Mouse (Mus musculus): ENCODE measurements around the gene Kat6b.

Gene Kat6b

GRCm38 (mm10) chr14:21592985-21593750 is 111.9 kb downstream of the Kat6b start:
- DNase-seq (ENCODE audit: low read depth, low spot score): no peak

DNA sequence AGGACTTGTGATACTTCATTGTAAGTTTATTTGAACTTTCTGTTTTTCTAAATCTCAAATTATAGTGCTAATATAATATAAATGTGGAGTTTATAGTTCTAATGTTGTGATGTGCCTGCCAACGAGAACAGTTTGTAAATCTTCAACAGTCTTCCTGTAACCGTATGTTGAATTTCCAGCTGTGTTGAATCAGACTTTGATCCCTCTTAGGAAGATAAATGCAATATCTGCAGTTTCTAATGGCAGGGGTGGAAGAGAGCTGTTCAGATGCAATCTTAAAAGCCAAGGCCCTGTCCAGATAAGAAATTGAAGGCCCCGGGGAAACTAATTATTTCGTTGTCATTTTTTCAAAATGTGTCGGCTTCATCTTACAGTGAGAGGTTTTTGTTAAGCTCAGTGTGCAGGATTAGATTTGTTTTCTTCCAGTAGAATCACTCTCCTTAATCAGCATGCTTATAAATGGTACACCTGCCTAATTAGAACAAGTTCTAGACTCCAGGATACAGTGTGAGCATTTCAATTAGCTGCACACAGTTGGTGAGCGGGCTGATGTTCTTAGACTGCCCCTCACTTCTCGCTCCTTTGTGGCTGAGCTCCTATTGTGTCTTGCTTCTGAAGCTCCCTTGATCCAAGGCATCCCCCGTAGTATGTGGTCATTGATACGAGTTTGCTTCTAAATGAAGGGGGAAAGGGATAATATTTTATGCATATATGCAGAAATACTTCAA is 118.4 kb downstream of the Kat6b start:
- no peak for DNase-seq (ENCODE audit: low read depth, low spot score)

DNA sequence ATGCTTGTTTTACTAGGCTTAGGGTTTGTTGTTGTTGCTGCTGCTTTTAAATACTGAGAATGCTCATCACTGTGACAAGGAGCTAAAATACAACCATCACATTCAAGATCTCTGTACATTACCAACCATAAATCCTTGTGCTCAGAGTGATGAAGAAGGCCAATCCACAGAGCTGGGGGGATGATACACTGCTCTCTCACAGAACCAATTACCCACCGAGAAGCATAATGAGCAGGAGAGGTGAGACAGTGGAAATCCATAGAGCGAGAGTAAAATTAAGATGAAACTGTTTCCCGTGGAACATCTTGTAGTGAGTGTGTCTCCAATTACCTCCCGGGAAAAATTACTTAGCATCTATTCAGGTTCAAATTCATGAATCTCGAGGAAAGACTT is 118.9 kb downstream of the Kat6b start:
- no peak for DNase-seq (ENCODE audit: low read depth, low spot score)

GRCm38 (mm10) chr14:21600628-21601027 is 119.4 kb downstream of the Kat6b start:
- DNase-seq (ENCODE audit: low read depth, low spot score): no peak

- DNase-seq (ENCODE audit: low read depth, low spot score): no peak
These were observed 120.9 kb downstream of the Kat6b start for GRCm38 (mm10) chr14:21602166-21602565.

DNA sequence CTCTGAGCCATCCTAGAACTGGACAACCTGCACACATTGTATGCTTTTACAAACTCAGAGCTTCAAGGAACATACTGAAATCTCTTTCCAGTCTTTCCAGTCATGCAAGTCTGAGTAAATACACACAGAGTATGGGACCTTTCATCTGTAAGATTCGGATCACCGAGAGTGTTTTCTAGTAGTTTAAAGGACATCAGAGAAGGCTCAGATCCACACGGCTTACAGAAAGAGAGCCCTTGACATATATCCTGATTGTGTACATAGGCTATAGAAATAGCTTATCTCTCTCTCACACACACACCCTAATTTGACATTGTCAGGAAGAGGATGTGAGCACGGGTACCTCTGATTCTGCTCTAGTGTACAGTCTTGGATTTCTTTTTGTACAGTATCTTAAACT is 121.7 kb downstream of the Kat6b start:
- DNase-seq (ENCODE audit: low read depth, low spot score): no peak

- no peak for DNase-seq (ENCODE audit: low read depth, low spot score)
These were observed 126.5 kb downstream of the Kat6b start for GRCm38 (mm10) chr14:21607686-21608085.

DNA sequence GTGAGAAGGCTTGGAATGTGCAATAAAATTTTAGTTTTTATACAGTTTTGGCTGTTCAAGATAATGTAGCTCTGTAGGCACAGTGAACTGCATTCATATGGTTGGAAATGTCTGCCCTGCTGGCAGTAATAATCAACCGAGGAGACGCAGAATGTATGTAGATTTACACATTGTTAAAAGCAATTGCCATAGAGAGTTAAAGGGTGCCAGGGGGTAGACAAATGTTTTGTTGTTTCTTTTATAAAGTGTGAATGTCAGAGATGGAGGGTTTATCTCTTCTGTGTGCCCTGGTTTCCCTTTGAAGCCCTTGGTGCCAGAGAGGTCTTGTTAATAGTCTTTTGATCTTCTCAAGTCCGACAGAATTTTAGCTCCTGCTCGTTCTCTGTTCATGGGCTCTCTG is 127.7 kb downstream of the Kat6b start:
- no peak for DNase-seq (ENCODE audit: low read depth, low spot score)

- no peak for DNase-seq (ENCODE audit: low read depth, low spot score)
These were observed 129.0 kb downstream of the Kat6b start for GRCm38 (mm10) chr14:21610224-21610623.

GRCm38 (mm10) chr14:21613031-21613430 is 131.8 kb downstream of the Kat6b start:
- no peak for DNase-seq (ENCODE audit: low read depth, low spot score)

- DNase-seq (ENCODE audit: low read depth, low spot score): no peak
These were observed 132.9 kb downstream of the Kat6b start for GRCm38 (mm10) chr14:21614103-21614502.

GRCm38 (mm10) chr14:21615853-21616252 is 134.6 kb downstream of the Kat6b start:
- no peak for DNase-seq (ENCODE audit: low read depth, low spot score)

DNA sequence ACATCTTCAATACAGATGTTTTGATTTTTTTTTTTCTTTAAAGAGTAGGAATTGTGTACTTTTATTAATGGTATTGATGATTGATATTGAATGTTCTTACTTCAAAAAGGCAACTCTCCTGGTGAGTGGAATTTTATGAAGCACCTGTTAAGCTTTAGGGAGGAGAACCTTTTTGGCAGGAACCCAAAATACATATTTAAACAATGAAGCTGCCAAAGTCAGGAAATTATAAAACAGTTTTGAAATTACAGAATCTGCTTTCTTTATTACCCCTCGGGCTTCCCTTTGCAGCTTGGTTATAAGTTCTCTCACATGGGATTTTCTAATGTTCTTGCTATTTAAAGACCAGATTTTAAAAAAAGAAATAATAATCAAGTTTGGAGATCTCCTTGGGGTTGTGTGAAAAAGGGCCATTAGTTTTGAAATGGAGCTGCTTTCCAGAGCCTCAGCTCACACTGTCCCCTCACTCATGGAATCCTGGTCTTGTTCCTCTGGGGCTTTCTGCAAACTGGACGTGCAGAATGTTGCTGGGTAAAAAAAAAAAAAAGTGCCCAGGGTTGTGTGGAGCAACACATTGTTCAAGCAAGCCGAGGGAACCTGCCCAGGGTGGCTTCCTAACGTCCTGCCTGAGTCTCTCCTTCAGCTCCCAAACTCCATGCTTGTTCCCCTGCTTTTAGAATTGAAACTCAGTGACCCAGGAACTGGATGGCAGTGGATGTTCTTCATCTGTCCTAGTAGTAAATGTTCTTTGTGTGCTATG is 136.2 kb downstream of the Kat6b start:
- no peak for DNase-seq (ENCODE audit: low read depth, low spot score)

DNA sequence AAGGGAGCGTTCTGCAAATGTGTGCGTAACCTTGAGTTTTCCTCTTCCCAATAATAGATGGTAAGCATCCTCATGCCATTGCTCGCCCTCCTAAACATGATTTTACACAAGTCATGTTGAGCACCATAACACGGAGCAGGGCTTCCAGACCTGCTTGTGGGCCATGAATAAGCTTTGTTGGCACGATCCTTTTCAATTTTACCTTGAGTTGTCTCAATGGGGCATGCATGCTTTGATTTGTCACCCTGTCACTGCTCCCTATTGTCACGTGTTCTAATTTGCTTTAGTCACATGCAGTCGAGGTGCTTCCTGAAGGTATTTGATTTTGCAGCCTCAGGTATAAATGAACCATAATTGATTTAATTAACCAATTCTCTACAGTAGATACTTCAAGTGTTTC is 138.7 kb downstream of the Kat6b start:
- DNase-seq (ENCODE audit: low read depth, low spot score): no peak

- DNase-seq (ENCODE audit: low read depth, low spot score): no peak
These were observed 144.7 kb downstream of the Kat6b start for GRCm38 (mm10) chr14:21625946-21626345.

DNA sequence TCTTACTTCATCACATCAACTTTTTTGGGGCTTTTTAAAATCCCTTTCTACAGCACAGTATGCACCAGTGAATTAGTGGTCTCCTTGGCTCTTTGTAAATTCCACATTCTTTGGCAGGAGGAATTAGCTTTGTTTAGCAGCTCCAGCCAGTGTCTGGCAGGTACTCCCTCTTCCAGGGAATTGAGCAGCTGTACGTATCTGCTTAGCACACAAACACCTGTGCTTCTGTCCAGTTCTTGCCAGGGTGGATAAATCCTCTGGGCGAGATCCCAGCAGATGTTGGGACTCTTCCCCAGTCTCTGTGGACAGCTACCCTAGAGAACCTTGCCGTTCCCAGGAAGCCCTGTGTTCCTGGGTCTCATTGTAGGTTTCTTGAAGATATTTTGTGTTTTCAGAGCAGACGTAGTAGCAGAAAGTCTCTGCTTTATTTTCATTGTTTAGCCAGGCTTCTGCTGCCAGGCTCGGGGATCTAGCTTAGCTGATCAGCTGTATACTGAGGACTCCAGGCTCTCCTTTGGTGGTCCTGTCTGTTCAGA is 150.5 kb downstream of the Kat6b start:
- no peak for DNase-seq (ENCODE audit: low read depth, low spot score)

GRCm38 (mm10) chr14:21636548-21636947 is 155.3 kb downstream of the Kat6b start:
- DNase-seq (ENCODE audit: low read depth, low spot score): peak; percentile 60

GRCm38 (mm10) chr14:21640806-21641435 is 159.7 kb downstream of the Kat6b start:
- peak; percentile 84 for DNase-seq (ENCODE audit: low read depth, low spot score)

GRCm38 (mm10) chr14:21653813-21654212 is 172.6 kb downstream of the Kat6b start:
- no peak for DNase-seq (ENCODE audit: low read depth, low spot score)

DNA sequence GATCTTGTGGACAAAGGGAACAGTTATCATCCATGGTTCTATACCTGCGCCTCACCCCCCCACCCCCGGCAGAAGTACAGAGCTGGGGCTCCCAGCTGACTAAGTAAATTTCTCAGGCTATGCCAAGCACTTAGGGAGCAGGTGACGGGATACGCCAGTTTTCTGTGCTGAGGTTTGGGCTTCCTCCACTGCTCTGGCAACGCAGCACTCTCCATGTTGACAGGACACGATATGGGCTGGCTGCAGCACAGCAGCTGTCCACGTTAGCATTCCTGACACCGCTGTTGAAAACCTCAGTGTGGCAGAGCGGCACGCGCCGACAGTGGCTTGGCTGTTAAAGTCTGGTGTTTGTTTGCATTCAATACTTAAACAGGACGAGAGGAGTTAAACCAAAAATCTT is 177.9 kb downstream of the Kat6b start:
- no peak for DNase-seq (ENCODE audit: low read depth, low spot score)

DNA sequence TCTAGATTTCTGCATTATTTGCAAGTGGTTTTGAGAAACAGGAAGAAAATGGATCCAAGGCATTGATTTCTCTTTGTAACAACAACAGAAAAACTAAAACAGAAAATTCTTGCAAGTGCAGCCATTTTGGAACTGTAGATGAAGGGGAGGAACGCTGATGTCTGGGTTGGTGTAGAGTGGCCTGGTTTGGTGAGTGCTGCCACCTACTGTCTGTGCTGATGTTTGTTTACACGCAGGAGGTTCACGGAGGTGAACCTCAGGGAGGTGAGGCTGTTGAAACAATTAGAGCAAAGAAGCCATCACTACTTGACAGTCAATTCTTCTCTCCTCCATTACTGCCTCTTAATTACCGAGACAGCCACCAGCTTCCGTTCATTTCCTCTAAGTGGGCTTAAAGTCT is 178.4 kb downstream of the Kat6b start:
- DNase-seq (ENCODE audit: low read depth, low spot score): no peak

Data from telencephalon, adult 2 months (tissue).